Mouse (Mus musculus) lung, adult 2 months (tissue): ENCODE data around the gene Dclk3.

Experiments used
- CTCF ChIP-seq: fragments of 200-500 bp; IDR thresholded peaks from 2 replicates; pipeline ENCODE4 v1.5.1; 2011; ENCODE audit warnings: mild to moderate bottlenecking, low read length, control low read depth; ENCODE audit not compliant: insufficient read depth
- POLR2A ChIP-seq: fragments of 200-500 bp; IDR thresholded peaks from 2 replicates; pipeline ENCODE4 v1.6.1; 2011; ENCODE audit warnings: low read depth, mild to moderate bottlenecking, control low read depth, low read length, borderline replicate concordance; ENCODE audit errors: extremely low read depth

- TF ChIP-seq CTCF (no peak), POLR2A (no peak)
Measured at GRCm38 (mm10) chr9:111421862-111422261, 17.0 kb upstream of the Dclk3 start.
